Mouse (Mus musculus) urinary bladder, adult 2 months (tissue): ENCODE measurements around the gene Tmem263. TPM values are rescaled to one million over a fixed set of nuclear protein-coding genes. Genes with fewer than 3 reads are reported as not detected.

Source experiments
- DNase-seq: peaks from one replicate; pipeline ENCODE4 v3.0.0; 2022; ENCODE audit warnings: low spot score
- polyA plus RNA-seq: library from polyadenylated mRNA; depleted of rRNA; stranded (reverse); fragments of >200 nt; gene quantifications from 2 replicates; pipeline ENCODE4 v1.2.3, GENCODE M21; 2012; rRNA removed

Tmem263 gene
- polyA plus RNA-seq: 12.3 and 14.2 TPM in 2 replicates

- peak; percentile 76 for DNase-seq
Observed at GRCm38 (mm10) chr10:85102247-85103084, at the start of gene Tmem263, which contains the start of gene Fhl4. Tmem263 (plus strand) TSS chr10:85102627. Fhl4 (minus strand) TSS chr10:85102495.

GRCm38 (mm10) chr10:85054876-85055275 lies 47.6 kb upstream of the Tmem263 start:
- DNase-seq: no peak

GRCm38 (mm10) chr10:85071605-85072152 lies 30.7 kb upstream of the Tmem263 start:
- DNase-seq: no peak

GRCm38 (mm10) chr10:85101841-85102240 lies 586 bp upstream of the Tmem263 start:
- no peak for DNase-seq

- peak; percentile 27 for DNase-seq
Observed at GRCm38 (mm10) chr10:85103085-85103885, 858 bp downstream of the Tmem263 start.

- DNase-seq: no peak
Observed at GRCm38 (mm10) chr10:85114409-85114808, 12.0 kb downstream of the Tmem263 start.

GRCm38 (mm10) chr10:85125184-85125583 lies 22.8 kb downstream of the Tmem263 start:
- DNase-seq: no peak

GRCm38 (mm10) chr10:85127395-85128287 lies 25.2 kb downstream of the Tmem263 start, which contains the start of gene Mterf2:
Mterf2 (minus strand) TSS chr10:85128027.
- DNase-seq: peak; percentile 62

GRCm38 (mm10) chr10:85128453-85128852 lies 26.0 kb downstream of the Tmem263 start:
- no peak for DNase-seq

GRCm38 (mm10) chr10:85136573-85136972 lies 34.1 kb downstream of the Tmem263 start:
- no peak for DNase-seq

- DNase-seq: no peak
Observed at GRCm38 (mm10) chr10:85141465-85141864, 39.0 kb downstream of the Tmem263 start.

GRCm38 (mm10) chr10:85146282-85146681 lies 43.9 kb downstream of the Tmem263 start:
- DNase-seq: no peak

GRCm38 (mm10) chr10:85149226-85149625 lies 46.8 kb downstream of the Tmem263 start:
- no peak for DNase-seq

- peak; percentile 32 for DNase-seq
Observed at GRCm38 (mm10) chr10:85154195-85154594, 51.8 kb downstream of the Tmem263 start.

- no peak for DNase-seq
Observed at GRCm38 (mm10) chr10:85157451-85157850, 55.0 kb downstream of the Tmem263 start.

GRCm38 (mm10) chr10:85159989-85160619 lies 57.7 kb downstream of the Tmem263 start:
- no peak for DNase-seq

- DNase-seq: no peak
Observed at GRCm38 (mm10) chr10:85161745-85162351, 59.4 kb downstream of the Tmem263 start.

- no peak for DNase-seq
Observed at GRCm38 (mm10) chr10:85164791-85165190, 62.4 kb downstream of the Tmem263 start.

GRCm38 (mm10) chr10:85165306-85165705 lies 62.9 kb downstream of the Tmem263 start:
- no peak for DNase-seq
